Mouse (Mus musculus): Measurements from ENCODE around the gene Sesn2.
A peak's percentile ranks its signal among the peaks of the same experiment; 100 is the strongest.

The Sesn2 gene

GRCm38 (mm10) chr4:132514555-132515135 is 4.3 kb upstream of the Sesn2 start:
- DNase-seq (ENCODE audit: low spot score), result peak; percentile 90

GRCm38 (mm10) chr4:132513395-132514273 is 3.3 kb upstream of the Sesn2 start:
- peak; percentile 95 for DNase-seq (ENCODE audit: low spot score)

DNA sequence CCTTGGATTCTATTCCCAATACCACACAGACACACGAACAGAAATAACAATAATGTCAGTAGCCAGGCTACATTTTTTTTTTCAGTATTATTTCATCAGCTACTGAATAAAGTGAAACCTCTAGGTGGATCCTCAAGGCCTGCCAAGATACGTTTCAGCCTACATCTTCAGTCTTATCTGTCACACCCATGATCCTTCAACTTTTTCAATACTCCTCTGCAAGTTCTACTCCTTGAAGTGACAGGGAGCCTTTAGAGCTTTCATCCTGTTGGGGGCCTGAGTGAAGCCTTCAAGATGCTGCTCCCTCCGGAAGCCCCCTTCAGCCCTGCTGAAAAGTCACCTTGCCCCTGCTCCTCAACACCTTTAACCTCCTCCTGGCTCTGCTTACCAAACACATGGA is 1.8 kb upstream of the Sesn2 start:
- DNase-seq (ENCODE audit: low spot score), result no peak

- DNase-seq (ENCODE audit: low spot score), result peak; percentile 83
These were observed 542 bp downstream of the Sesn2 start for GRCm38 (mm10) chr4:132509621-132510296.

GRCm38 (mm10) chr4:132507210-132507609 is 3.1 kb downstream of the Sesn2 start:
- no peak for DNase-seq (ENCODE audit: low spot score)

DNA sequence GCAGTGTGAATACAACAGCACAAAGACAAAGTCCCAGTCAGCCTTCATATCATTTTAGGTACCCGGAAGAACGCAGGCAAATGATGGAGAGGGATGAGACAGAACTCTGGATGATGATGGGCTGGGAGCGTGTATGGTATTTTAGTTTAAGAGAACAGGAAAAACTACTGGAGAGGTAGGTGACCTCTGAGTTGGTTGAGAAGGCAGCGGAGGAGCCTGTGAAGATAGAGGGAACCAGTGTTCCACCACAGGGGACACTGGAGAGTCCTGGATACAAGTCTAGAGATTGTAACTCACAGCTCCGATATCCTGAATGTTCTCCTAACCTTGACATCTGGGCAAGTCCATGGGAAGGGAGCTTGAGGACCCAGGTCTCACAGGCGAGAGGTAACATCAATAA is 4.1 kb downstream of the Sesn2 start:
- no peak for DNase-seq (ENCODE audit: low spot score)

DNA sequence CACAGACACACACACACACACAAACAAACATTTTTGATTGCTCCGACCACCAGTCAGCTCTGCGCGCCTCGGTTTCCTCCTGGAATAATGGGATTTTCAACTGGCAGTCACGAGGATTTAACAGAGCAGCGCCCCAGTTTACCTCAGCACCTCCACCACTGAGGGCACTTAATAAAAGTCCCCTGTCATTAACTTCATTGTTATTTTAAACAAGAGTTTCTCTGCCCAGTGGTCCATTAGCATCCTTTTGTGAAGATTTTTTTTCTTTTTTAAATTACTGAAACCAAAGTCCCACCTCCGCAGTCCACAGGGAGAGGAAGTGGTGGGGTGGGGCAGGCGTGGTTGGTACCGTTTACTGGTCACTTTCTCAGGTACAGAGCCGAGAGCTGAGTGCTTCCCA is 4.5 kb downstream of the Sesn2 start:
- DNase-seq (ENCODE audit: low spot score), result no peak

DNA sequence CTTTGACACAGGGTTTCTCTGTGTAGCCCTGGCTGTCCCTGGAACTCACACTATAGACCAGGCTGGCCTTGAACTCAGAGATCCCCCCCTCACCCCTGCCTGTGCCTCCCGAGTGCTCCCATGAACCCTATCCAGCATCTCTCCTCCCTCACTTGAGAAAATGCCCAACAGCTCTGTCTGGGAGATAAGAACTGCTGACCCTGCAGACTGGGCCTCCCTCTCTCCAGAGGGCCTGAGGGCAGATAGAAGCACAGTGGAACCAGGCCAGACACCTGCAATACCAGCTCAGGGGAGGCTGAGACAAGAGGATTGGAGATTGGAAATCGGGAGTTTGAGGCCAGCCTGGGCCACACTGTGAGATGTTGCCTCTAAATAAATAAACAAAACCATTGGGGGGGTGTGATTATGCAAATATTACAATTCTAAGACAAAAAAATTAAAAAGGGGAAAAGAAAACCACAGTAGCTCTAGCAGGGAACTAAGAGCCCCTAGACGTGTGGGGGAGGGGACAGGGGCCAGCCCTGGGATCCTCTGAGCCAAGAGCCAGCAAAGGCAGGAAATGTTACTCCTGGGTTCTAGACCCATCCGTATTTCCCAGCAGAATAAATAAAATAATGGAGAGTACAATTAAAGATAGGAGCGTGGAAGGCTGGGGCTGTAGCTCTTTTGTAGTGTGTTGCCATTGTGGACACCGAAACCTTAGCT is 5.1 kb downstream of the Sesn2 start:
- no peak for DNase-seq (ENCODE audit: low spot score)

GRCm38 (mm10) chr4:132503344-132503743 is 7.0 kb downstream of the Sesn2 start:
- no peak for DNase-seq (ENCODE audit: low spot score)

- DNase-seq (ENCODE audit: low spot score), result no peak
These were observed 8.7 kb downstream of the Sesn2 start for GRCm38 (mm10) chr4:132501639-132502038.

GRCm38 (mm10) chr4:132494271-132494918 is 15.9 kb downstream of the Sesn2 start:
- no peak for DNase-seq (ENCODE audit: low spot score)

GRCm38 (mm10) chr4:132492178-132493060 is 17.9 kb downstream of the Sesn2 start:
- DNase-seq (ENCODE audit: low spot score), result peak; percentile 73

GRCm38 (mm10) chr4:132491748-132492147 is 18.6 kb downstream of the Sesn2 start:
- DNase-seq (ENCODE audit: low spot score), result no peak

- DNase-seq (ENCODE audit: low spot score), result no peak
These were observed 19.2 kb downstream of the Sesn2 start for GRCm38 (mm10) chr4:132491057-132491456.

- DNase-seq (ENCODE audit: low spot score), result no peak
These were observed 19.9 kb downstream of the Sesn2 start for GRCm38 (mm10) chr4:132490273-132491010.

DNA sequence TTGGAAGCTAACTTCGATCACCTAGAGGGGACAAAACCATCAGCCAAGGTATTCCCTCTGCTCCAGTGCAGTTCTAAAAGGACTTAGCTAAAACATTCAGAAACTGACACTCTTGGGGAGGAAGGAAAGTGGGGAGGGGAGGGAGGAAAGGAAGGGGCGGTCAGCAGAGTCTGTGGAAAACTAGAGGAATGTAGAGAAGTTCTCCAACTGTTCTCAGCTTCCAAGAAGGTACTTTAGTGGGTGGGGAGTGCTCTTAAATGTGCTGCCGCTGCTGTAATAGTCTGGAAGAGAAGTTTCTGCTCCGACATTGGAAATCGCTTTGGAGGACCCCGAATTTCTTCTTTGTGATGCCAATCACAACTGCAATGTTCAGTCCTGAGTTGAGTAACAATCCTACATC is 21.3 kb downstream of the Sesn2 start:
- no peak for DNase-seq (ENCODE audit: low spot score)

DNA sequence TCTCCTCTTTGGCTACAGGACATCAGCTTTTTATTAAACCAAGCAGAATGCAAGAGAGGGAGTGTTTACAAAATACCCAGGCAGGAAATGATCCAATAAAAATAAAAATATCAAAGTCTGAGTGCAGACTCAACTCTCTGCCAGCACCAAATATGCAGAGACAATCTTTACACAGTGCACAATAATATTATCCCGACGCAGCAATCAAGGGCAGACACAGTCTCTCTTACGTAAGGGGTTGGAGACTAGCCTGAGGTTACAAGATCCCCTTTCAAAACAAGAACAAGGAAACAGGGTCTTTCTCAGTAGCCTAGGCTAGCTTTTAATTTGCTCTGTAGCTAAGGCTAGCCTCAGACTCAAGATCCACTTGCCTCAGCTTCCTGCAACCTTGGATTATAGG is 21.8 kb downstream of the Sesn2 start:
- DNase-seq (ENCODE audit: low spot score), result no peak

GRCm38 (mm10) chr4:132484820-132485219 is 25.5 kb downstream of the Sesn2 start:
- DNase-seq (ENCODE audit: low spot score), result no peak

GRCm38 (mm10) chr4:132484231-132484630 is 26.1 kb downstream of the Sesn2 start:
- no peak for DNase-seq (ENCODE audit: low spot score)

GRCm38 (mm10) chr4:132482956-132483608 is 27.2 kb downstream of the Sesn2 start:
- no peak for DNase-seq (ENCODE audit: low spot score)
